Mouse (Mus musculus) gastrocnemius, postnatal 14 days (tissue): ENCODE measurements around the gene Pick1. TPM values are rescaled to one million over a fixed set of nuclear protein-coding genes. Genes with fewer than 3 reads are reported as not detected.

Experiments
- DNase-seq: peaks from one replicate; pipeline ENCODE4 v3.0.0; 2021; ENCODE audit warnings: mixed read lengths
- intact Hi-C: fragments of 180-260 bp; cut with DNase I; formaldehyde crosslinking; loops from one replicate; pipeline ENCODE4 v1.15.1; 2025; ENCODE audit warnings: low total_unique reads
- total RNA-seq, 2 experiments: library from RNA; stranded (reverse); gene quantifications; 2 replicates each; pipeline ENCODE4 v1.2.3; 2021

Pick1 gene
- total RNA-seq, 2 experiments from 2014 or later, result 22.3 to 26.3 TPM

GRCm38 (mm10) chr15:79262786-79263309 lies 33.9 kb downstream of the Pick1 start:
- intact Hi-C loops, result no loop called here
- no peak for DNase-seq

GRCm38 (mm10) chr15:79263726-79264125 lies 34.8 kb downstream of the Pick1 start:
- intact Hi-C loops, result no loop called here
- no peak for DNase-seq

GRCm38 (mm10) chr15:79265384-79265783 lies 36.4 kb downstream of the Pick1 start:
- intact Hi-C loops, result no loop called here
- DNase-seq, result no peak

GRCm38 (mm10) chr15:79268521-79268920 lies 39.5 kb downstream of the Pick1 start:
- intact Hi-C loops, result no loop called here

GRCm38 (mm10) chr15:79270317-79271123 lies 41.5 kb downstream of the Pick1 start:
- DNase-seq, result peak; percentile 83
- intact Hi-C loops, result loop anchor here (10.0 kb wide), 1 partner anchor 74 kb away; the partner anchor contains the start of gene Maff

More at GRCm38 (mm10) chr15:79268521-79268920, 39.5 kb downstream of the Pick1 start:
- DNase-seq, result no peak

GRCm38 (mm10) chr15:79271124-79271746 lies 42.3 kb downstream of the Pick1 start:
- intact Hi-C loops, result loop anchor here (10.0 kb wide), 1 partner anchor 74 kb away; the partner anchor contains the start of gene Maff
- peak; percentile 48 for DNase-seq

- intact Hi-C loops, result loop anchor here (10.0 kb wide), 1 partner anchor 72 kb away; the partner anchor contains the start of gene Maff
- no peak for DNase-seq
Observed at GRCm38 (mm10) chr15:79273020-79273419, 44.0 kb downstream of the Pick1 start.

GRCm38 (mm10) chr15:79277728-79278127 lies 48.8 kb downstream of the Pick1 start:
- peak; percentile 24 for DNase-seq
- intact Hi-C loops, result loop anchor here (10.0 kb wide), 1 partner anchor 67 kb away; the partner anchor contains the start of gene Maff

- intact Hi-C loops, result no loop called here
- no peak for DNase-seq
Observed at GRCm38 (mm10) chr15:79280209-79280608, 51.2 kb downstream of the Pick1 start.

- DNase-seq, result peak; percentile 46
- intact Hi-C loops, result no loop called here
Observed at GRCm38 (mm10) chr15:79280850-79281249, 51.9 kb downstream of the Pick1 start.

- intact Hi-C loops, result no loop called here
- no peak for DNase-seq
Observed at GRCm38 (mm10) chr15:79281389-79281788, 52.4 kb downstream of the Pick1 start.

- DNase-seq, result no peak
- intact Hi-C loops, result no loop called here
Observed at GRCm38 (mm10) chr15:79282434-79282833, 53.5 kb downstream of the Pick1 start.

GRCm38 (mm10) chr15:79283371-79283770 lies 54.4 kb downstream of the Pick1 start:
- intact Hi-C loops, result no loop called here
- DNase-seq, result no peak

GRCm38 (mm10) chr15:79285399-79285798 lies 56.4 kb downstream of the Pick1 start, which contains the start of gene Baiap2l2:
Gene Baiap2l2 (minus strand): TSS chr15:79285537.
- intact Hi-C loops, result no loop called here
- no peak for DNase-seq

GRCm38 (mm10) chr15:79286141-79286540 lies 57.2 kb downstream of the Pick1 start:
- DNase-seq, result no peak
- intact Hi-C loops, result no loop called here

GRCm38 (mm10) chr15:79287091-79287490 lies 58.1 kb downstream of the Pick1 start:
- intact Hi-C loops, result no loop called here
- no peak for DNase-seq

- no peak for DNase-seq
- intact Hi-C loops, result no loop called here
Observed at GRCm38 (mm10) chr15:79288387-79288786, 59.4 kb downstream of the Pick1 start.

- DNase-seq, result no peak
- intact Hi-C loops, result no loop called here
Observed at GRCm38 (mm10) chr15:79289441-79289840, 60.5 kb downstream of the Pick1 start.

- intact Hi-C loops, result no loop called here
- DNase-seq, result no peak
Observed at GRCm38 (mm10) chr15:79290340-79290739, 61.4 kb downstream of the Pick1 start.

- no peak for DNase-seq
Observed at GRCm38 (mm10) chr15:79292779-79293178, 63.8 kb downstream of the Pick1 start.

More at GRCm38 (mm10) chr15:79292779-79293178, 63.8 kb downstream of the Pick1 start:
- intact Hi-C loops, result no loop called here
